Mouse (Mus musculus) cortical plate, adult 2 months (tissue): ENCODE measurements at regions not wholly inside any gene's neighbourhood (a gene's known extent, or its start where the extent isn't known, plus 50 kb on each side); places are given as distances from the start of the nearest gene placed in this dataset.

Source experiments
- CTCF ChIP-seq: fragments of 200-500 bp; IDR thresholded peaks from 2 replicates; pipeline ENCODE4 v1.5.1; 2011; ENCODE audit warnings: mild to moderate bottlenecking, control low read depth, low read length; ENCODE audit not compliant: insufficient read depth; ENCODE audit errors: extremely low read depth
- POLR2A ChIP-seq: fragments of 200-500 bp; IDR thresholded peaks from 2 replicates; pipeline ENCODE4 v1.6.1; 2011; ENCODE audit warnings: mild to moderate bottlenecking, low read length, control low read depth; ENCODE audit not compliant: insufficient read depth; ENCODE audit errors: extremely low read depth

DNA sequence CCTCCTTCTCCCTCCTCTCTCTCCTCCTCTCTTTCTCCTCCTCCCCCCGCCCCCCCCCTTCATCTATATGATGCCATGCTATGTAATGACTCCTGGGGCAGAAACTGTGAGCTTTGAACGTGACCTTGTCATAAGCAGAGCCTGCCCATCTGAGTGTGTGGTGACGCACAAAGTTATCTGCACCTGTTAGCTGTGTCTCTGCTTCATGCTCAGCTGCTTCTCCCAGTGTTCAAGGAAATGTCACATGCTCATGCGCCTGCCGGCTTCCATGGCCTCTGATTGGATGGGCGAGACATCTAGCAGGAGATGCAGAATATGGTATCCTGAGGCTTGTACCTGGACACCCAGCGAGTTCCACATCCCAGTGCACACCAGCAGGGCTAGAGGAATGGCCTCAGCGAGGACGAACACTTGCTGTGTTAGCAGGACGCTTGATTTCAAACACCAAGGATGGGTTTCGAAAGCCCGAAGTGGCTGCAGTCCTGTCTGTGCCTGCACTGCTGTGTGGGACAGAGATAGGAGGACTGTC, 240.6 kb downstream of the 1500009L16Rik start:
- TF ChIP-seq POLR2A (no peak), CTCF (no peak)
